Mouse (Mus musculus) layer of hippocampus, adult 11-12 months (tissue): Measurements from ENCODE around the gene Dedd.
"Not testable (repeated sequence)": the region's sequence is repeated elsewhere in the genome, so short reads cannot be mapped to it uniquely, and the experiment has no call there.

ENCODE experiments used
- DNase-seq: peaks from one replicate; pipeline ENCODE4 v3.0.0; 2022; ENCODE audit warnings: low spot score

The Dedd gene

GRCm38 (mm10) chr1:171319748-171320147 is 9.2 kb upstream of the Dedd start:
- no peak for DNase-seq

GRCm38 (mm10) chr1:171320151-171320550 is 8.8 kb upstream of the Dedd start:
- DNase-seq = no peak

GRCm38 (mm10) chr1:171321415-171321814 is 7.5 kb upstream of the Dedd start:
- no peak for DNase-seq

- DNase-seq = no peak
These were observed 6.9 kb upstream of the Dedd start for GRCm38 (mm10) chr1:171322012-171322411.

GRCm38 (mm10) chr1:171325571-171325970 is 3.4 kb upstream of the Dedd start:
- DNase-seq = no peak

GRCm38 (mm10) chr1:171326588-171326987 is 2.4 kb upstream of the Dedd start:
- not testable (repeated sequence) for DNase-seq

GRCm38 (mm10) chr1:171328244-171328643 is 701 bp upstream of the Dedd start:
- DNase-seq = no peak

- DNase-seq = no peak
These were observed 679 bp downstream of the Dedd start for GRCm38 (mm10) chr1:171329433-171330215.

- no peak for DNase-seq
These were observed 1.2 kb downstream of the Dedd start for GRCm38 (mm10) chr1:171330216-171330560.

- DNase-seq = no peak
These were observed 13.6 kb downstream of the Dedd start for GRCm38 (mm10) chr1:171342262-171343207.

GRCm38 (mm10) chr1:171343922-171344677 is 15.2 kb downstream of the Dedd start:
- DNase-seq = no peak

GRCm38 (mm10) chr1:171344715-171345114 is 15.8 kb downstream of the Dedd start:
- no peak for DNase-seq

- DNase-seq = peak; percentile 90
These were observed 16.5 kb downstream of the Dedd start, which contains the start of the genes Nit1 and Pfdn2 for GRCm38 (mm10) chr1:171345225-171346094. Nit1 (minus strand) TSS chr1:171345646. Pfdn2 (plus strand) TSS chr1:171345670.

GRCm38 (mm10) chr1:171346095-171346450 is 17.1 kb downstream of the Dedd start:
- no peak for DNase-seq

GRCm38 (mm10) chr1:171348665-171349064 is 19.7 kb downstream of the Dedd start:
- DNase-seq = no peak

- no peak for DNase-seq
These were observed 20.3 kb downstream of the Dedd start for GRCm38 (mm10) chr1:171349210-171349609.

- DNase-seq = no peak
These were observed 26.9 kb downstream of the Dedd start for GRCm38 (mm10) chr1:171355812-171356340.

GRCm38 (mm10) chr1:171356814-171357213 is 27.9 kb downstream of the Dedd start:
- DNase-seq = no peak

GRCm38 (mm10) chr1:171358421-171358820 is 29.5 kb downstream of the Dedd start:
- peak; percentile 44 for DNase-seq

- peak; percentile 42 for DNase-seq
These were observed 31.3 kb downstream of the Dedd start for GRCm38 (mm10) chr1:171360253-171360652.

GRCm38 (mm10) chr1:171360656-171361055 is 31.7 kb downstream of the Dedd start, which contains the start of gene Klhdc9:
Klhdc9 (minus strand) TSS chr1:171360798.
- DNase-seq = peak; percentile 89
